Mouse (Mus musculus) thymus, postnatal 14 days (tissue): ENCODE results near the gene Uhrf2.
A peak's percentile ranks its signal among the peaks of the same experiment; 100 is the strongest.

ENCODE experiments used
- DNase-seq: peaks from one replicate; pipeline ENCODE4 v3.0.0; 2021

Gene Uhrf2

DNA sequence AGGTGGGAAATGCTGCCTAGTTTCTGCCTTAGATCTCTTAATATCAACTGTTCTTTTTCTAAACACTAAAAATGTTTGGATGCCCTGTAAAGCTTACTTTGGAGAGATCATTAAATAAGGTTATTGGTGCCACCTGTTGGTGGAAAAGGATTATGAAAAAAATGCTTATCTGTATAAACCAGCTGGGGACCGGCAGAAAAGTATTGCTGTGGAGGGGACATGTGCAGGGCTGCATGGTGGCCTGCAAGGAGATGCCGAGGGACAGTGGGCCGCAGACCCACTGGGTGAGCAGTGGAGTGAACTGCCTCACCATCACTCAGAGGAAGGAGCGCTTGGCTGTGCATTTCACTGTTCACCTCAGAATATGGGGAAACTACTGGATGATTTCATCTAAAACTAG, 97.9 kb downstream of the Uhrf2 start:
- peak; percentile 25 for DNase-seq

- no peak for DNase-seq
Observed at GRCm38 (mm10) chr19:30136308-30136707, 106.0 kb downstream of the Uhrf2 start.
